Mouse (Mus musculus) embryonic fibroblast, embryonic 13.5 days (primary cell): ENCODE results near the gene Dscam. TPM values are rescaled to one million over a fixed set of nuclear protein-coding genes. Genes with fewer than 3 reads are reported as not detected.

Source experiments
- H3K27ac ChIP-seq: 2 replicates; pipeline ENCODE4 v1.5.1; 2012; ENCODE audit warnings: low read length, control low read depth, inconsistent platforms; ENCODE audit not compliant: insufficient read depth
- H3K4me1 ChIP-seq: 2 replicates; pipeline ENCODE4 v1.6.1; 2011; ENCODE audit warnings: low read length; ENCODE audit not compliant: control insufficient read depth, insufficient read depth
- H3K4me3 ChIP-seq: 2 replicates; pipeline ENCODE4 v1.5.1; 2011; ENCODE audit warnings: mild to moderate bottlenecking, control low read depth, low read length; ENCODE audit not compliant: insufficient read depth
- CTCF ChIP-seq: IDR thresholded peaks from 2 replicates; pipeline ENCODE4 v1.5.1; 2011; ENCODE audit warnings: mild to moderate bottlenecking, control low read depth, low read length, moderate library complexity, borderline replicate concordance; ENCODE audit not compliant: insufficient read depth
- POLR2A ChIP-seq: IDR thresholded peaks from 2 replicates; pipeline ENCODE4 v1.6.1; 2011; ENCODE audit warnings: low read depth, mild to moderate bottlenecking, control low read depth, low read length, moderate library complexity
- polyA plus RNA-seq: library from polyadenylated mRNA; stranded (reverse); fragments of >200 nt; gene quantifications from 2 replicates; pipeline ENCODE4 v1.2.4, GENCODE M21; 2011; ENCODE audit warnings: low read depth; ENCODE audit not compliant: missing spikeins, insufficient read length

Dscam gene
- polyA plus RNA-seq, 1 experiment = 0.19 TPM

DNA sequence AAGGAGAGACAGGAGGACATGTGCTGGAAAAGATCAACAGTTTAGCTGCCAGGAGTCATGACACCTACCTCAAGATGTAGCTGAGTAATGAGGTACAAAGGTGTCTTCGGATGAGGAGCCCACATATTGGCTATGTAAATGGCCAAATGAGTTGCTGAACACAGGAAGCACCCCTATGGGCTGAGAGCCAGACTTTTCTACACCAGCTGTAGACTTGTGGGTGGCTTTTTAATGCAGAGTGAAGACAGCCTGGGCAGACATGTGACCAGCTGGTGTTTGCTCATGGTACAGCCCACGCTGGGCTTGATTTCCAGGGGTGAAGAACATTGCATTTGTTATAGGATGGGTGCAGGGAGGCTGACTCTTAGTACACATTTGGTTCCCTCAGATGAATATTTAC, 43.3 kb downstream of the Dscam start:
- Histone ChIP-seq H3K4me1 (no peaks in the 10 kb centered on the region), H3K4me3 (no peak overlapping the region), H3K27ac (no peak overlapping the region)
- no peak for TF ChIP-seq CTCF
- no peak for TF ChIP-seq POLR2A

GRCm38 (mm10) chr16:97110028-97110427, 60.5 kb downstream of the Dscam start:
- H3K27ac ChIP-seq = no peak overlapping the region
- H3K4me3 ChIP-seq = no peak overlapping the region
- H3K4me1 ChIP-seq = no peaks in the 10 kb centered on the region
- TF ChIP-seq POLR2A = no peak
- TF ChIP-seq CTCF = no peak

GRCm38 (mm10) chr16:97105266-97105665, 65.3 kb downstream of the Dscam start:
- no peak overlapping the region for H3K4me3 ChIP-seq
- no peaks in the 10 kb centered on the region for H3K4me1 ChIP-seq
- no peak overlapping the region for H3K27ac ChIP-seq
- TF ChIP-seq POLR2A (no peak), CTCF (no peak)

GRCm38 (mm10) chr16:97103046-97103445, 67.5 kb downstream of the Dscam start:
- no peaks in the 10 kb centered on the region for H3K4me1 ChIP-seq
- no peak overlapping the region for H3K4me3 ChIP-seq
- H3K27ac ChIP-seq = no peak overlapping the region
- no peak for TF ChIP-seq POLR2A
- no peak for TF ChIP-seq CTCF

- Histone ChIP-seq H3K4me3 (no peak overlapping the region), H3K4me1 (no peaks in the 10 kb centered on the region), H3K27ac (no peak overlapping the region)
- TF ChIP-seq POLR2A = no peak
- no peak for TF ChIP-seq CTCF
Measured at GRCm38 (mm10) chr16:97100091-97100490, 70.5 kb downstream of the Dscam start.

GRCm38 (mm10) chr16:97098508-97098907, 72.0 kb downstream of the Dscam start:
- Histone ChIP-seq H3K27ac (no peak overlapping the region), H3K4me1 (no peaks in the 10 kb centered on the region), H3K4me3 (no peak overlapping the region)
- TF ChIP-seq CTCF (no peak), POLR2A (no peak)

DNA sequence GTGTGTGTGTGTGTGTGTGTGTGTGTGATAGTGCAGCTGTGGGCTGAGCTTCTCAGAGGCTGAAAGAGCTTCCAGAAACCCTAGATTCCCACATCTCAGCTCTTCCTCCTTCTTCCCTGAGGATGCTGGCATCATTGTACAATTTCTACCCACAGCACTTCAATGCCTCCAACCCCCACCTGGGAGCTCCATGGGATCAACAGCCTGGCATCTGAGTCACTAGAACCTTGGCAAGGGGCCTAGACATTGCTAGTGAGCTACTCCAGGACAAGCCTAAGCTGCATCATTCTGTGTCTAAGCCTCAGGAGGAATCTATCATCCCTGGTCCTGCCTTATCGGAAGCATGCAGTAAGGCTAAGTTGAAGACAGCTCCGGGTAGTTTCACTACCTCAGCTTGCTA, 73.8 kb downstream of the Dscam start:
- H3K4me3 ChIP-seq = no peak overlapping the region
- no peak overlapping the region for H3K27ac ChIP-seq
- no peaks in the 10 kb centered on the region for H3K4me1 ChIP-seq
- no peak for TF ChIP-seq POLR2A
- TF ChIP-seq CTCF = no peak

- Histone ChIP-seq H3K4me1 (no peaks in the 10 kb centered on the region), H3K4me3 (no peak overlapping the region), H3K27ac (no peak overlapping the region)
- TF ChIP-seq CTCF (no peak), POLR2A (no peak)
Measured at GRCm38 (mm10) chr16:97095496-97095895, 75.1 kb downstream of the Dscam start.

DNA sequence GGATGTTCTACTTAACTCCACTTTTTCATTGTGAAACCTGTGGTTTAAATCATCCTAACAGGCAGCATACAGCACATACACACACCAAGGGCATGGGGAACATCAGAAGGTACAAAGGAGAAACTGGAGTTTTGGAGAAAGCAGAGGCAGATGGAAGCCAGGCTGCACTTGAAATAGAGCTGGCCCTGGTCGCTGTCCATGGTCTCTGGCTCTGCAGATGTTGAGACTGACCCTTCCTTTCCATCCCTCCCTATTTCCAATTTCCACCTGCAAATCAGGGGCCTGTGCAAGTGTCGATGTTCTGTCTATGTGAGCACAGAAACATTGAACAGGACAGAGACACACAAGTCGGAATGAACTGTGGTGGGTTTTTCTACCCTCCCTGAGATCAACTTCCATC, 81.2 kb downstream of the Dscam start:
- H3K4me3 ChIP-seq = no peak overlapping the region
- H3K27ac ChIP-seq = no peak overlapping the region
- no peak for TF ChIP-seq POLR2A
- no peak for TF ChIP-seq CTCF
- no peaks in the 10 kb centered on the region for H3K4me1 ChIP-seq

GRCm38 (mm10) chr16:97083694-97084093, 86.9 kb downstream of the Dscam start:
- H3K4me3 ChIP-seq = no peak overlapping the region
- H3K4me1 ChIP-seq = no peaks in the 10 kb centered on the region
- no peak for TF ChIP-seq CTCF
- no peak for TF ChIP-seq POLR2A
- H3K27ac ChIP-seq = no peak overlapping the region
